Mouse (Mus musculus): ENCODE data around the gene Usp13. TPM values are rescaled to one million over a fixed set of nuclear protein-coding genes. Genes with fewer than 3 reads are reported as not detected.

Gene Usp13
- polyA plus RNA-seq, 1 experiment from 2014 or later, result 5.2 TPM

GRCm38 (mm10) chr3:32965528-32965927, 148.2 kb downstream of the Usp13 start:
- WGBS, result 1% methylated on average over 2 of the region's 2 CpGs
- Histone ChIP-seq H3K4me3 (no peak overlapping the region), H3K27ac (no peak overlapping the region), H3K27me3 (ENCODE audit: low read depth, poor library complexity, severe bottlenecking) (no peaks in the 10 kb centered on the region), H3K9me3 (replicated peaks) (no peaks in the 10 kb centered on the region), H3K4me1 (peaks cover 10% of the 10 kb centered on the region), H3K36me3 (no peaks in the 10 kb centered on the region)
- DNase-seq (ENCODE audit: low spot score), result peak; percentile 42

GRCm38 (mm10) chr3:32968671-32969425, 151.5 kb downstream of the Usp13 start:
- Histone ChIP-seq H3K36me3 (no peaks in the 10 kb centered on the region), H3K4me3 (no peak overlapping the region), H3K27me3 (ENCODE audit: low read depth, poor library complexity, severe bottlenecking) (no peaks in the 10 kb centered on the region), H3K4me1 (no peaks in the 10 kb centered on the region), H3K27ac (no peak overlapping the region), H3K9me3 (replicated peaks) (no peaks in the 10 kb centered on the region)
- DNase-seq (ENCODE audit: low spot score), result no peak
- WGBS, result 94% methylated on average over 1 of the region's 1 CpGs

GRCm38 (mm10) chr3:32970257-32970656, 152.9 kb downstream of the Usp13 start:
- 89% methylated on average over 1 of the region's 1 CpGs for WGBS
- Histone ChIP-seq H3K4me3 (no peak overlapping the region), H3K4me1 (no peaks in the 10 kb centered on the region), H3K9me3 (replicated peaks) (no peaks in the 10 kb centered on the region), H3K36me3 (no peaks in the 10 kb centered on the region), H3K27ac (no peak overlapping the region), H3K27me3 (ENCODE audit: low read depth, poor library complexity, severe bottlenecking) (no peaks in the 10 kb centered on the region)
- DNase-seq (ENCODE audit: low spot score), result no peak

DNA sequence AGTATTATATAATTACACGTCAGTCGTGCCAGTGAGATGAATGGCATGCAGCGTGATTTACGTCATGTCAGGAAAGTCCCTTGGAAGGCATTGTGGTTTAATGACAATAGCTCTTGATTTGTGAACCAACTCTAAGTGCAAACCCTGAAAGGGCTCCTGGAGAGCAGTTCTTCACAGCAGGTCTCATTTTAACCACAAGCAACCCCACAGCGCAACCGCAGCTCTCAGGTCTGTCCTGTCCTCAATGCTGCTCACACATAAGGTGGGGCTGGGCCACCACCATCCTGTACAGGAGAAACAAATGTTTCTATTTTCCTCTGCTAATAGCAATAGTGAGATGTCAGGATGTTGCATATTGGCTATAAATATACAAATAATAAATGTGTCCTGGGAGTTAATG, 161.9 kb downstream of the Usp13 start:
- H3K27ac ChIP-seq, result no peak overlapping the region
- H3K27me3 ChIP-seq (ENCODE audit: low read depth, poor library complexity, severe bottlenecking), result 0 out of 2 replicates have a peak, but pooled peaks cover 8% of the 10 kb centered on the region
- no peak overlapping the region for H3K4me3 ChIP-seq
- H3K36me3 ChIP-seq, result no peaks in the 10 kb centered on the region
- WGBS, result 57% methylated on average over 6 of the region's 6 CpGs
- H3K9me3 ChIP-seq (replicated peaks), result no peaks in the 10 kb centered on the region
- H3K4me1 ChIP-seq, result peaks cover 21% of the 10 kb centered on the region
- DNase-seq (ENCODE audit: low spot score), result no peak

DNA sequence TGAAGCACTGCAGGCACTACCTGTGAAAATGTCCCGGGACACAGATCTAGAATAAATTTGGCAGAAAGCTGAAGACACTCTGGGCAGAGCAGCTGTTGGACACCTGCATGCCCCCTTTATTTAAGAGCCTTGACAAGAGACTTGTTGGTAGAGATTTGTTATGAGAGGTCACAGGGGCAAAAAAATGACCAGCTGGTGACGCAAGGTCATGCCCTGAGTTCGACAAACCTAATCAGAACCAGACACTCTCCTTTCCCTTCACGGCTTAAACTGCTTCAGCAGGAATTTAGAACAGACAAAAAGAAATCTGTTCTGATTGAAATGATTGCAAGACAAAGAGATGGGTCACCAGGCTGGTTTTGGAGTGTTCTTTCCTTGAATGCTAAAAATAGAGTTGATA, 162.6 kb downstream of the Usp13 start:
- no peak overlapping the region for H3K27ac ChIP-seq
- H3K27me3 ChIP-seq (ENCODE audit: low read depth, poor library complexity, severe bottlenecking), result 0 out of 2 replicates have a peak, but pooled peaks cover 8% of the 10 kb centered on the region
- WGBS, result 10% methylated on average over 4 of the region's 4 CpGs
- DNase-seq (ENCODE audit: low spot score), result peak; percentile 38
- no peaks in the 10 kb centered on the region for H3K36me3 ChIP-seq
- no peaks in the 10 kb centered on the region for H3K9me3 ChIP-seq (replicated peaks)
- H3K4me3 ChIP-seq, result no peak overlapping the region
- peaks cover 28% of the 10 kb centered on the region for H3K4me1 ChIP-seq

GRCm38 (mm10) chr3:32985141-32985540, 167.8 kb downstream of the Usp13 start:
- H3K9me3 ChIP-seq (replicated peaks), result no peaks in the 10 kb centered on the region
- WGBS, result 35% methylated on average over 3 of the region's 3 CpGs
- H3K27me3 ChIP-seq (ENCODE audit: low read depth, poor library complexity, severe bottlenecking), result 0 out of 2 replicates have a peak, but pooled peaks cover 8% of the 10 kb centered on the region
- no peak overlapping the region for H3K4me3 ChIP-seq
- H3K27ac ChIP-seq, result no peak overlapping the region
- no peaks in the 10 kb centered on the region for H3K36me3 ChIP-seq
- DNase-seq (ENCODE audit: low spot score), result no peak
- H3K4me1 ChIP-seq, result peaks cover 27% of the 10 kb centered on the region

Other genes starting within 250 kb of the Usp13 start
- 35.1 and 35.9 TPM in 2 replicates for gene Gnb4, start 201.0 kb upstream of the Usp13 start, polyA plus RNA-seq (2016; fragmentation: Nextera tagmentation; extraction: Ambion mirVana)
- gene Actl6a, start 111.2 kb upstream of the Usp13 start, polyA plus RNA-seq (2016; fragmentation: Nextera tagmentation; extraction: Ambion mirVana), result 278 and 295 TPM in 2 replicates
- 254 and 280 TPM in 2 replicates for gene Ndufb5, start 80.6 kb upstream of the Usp13 start, polyA plus RNA-seq (2016; fragmentation: Nextera tagmentation; extraction: Ambion mirVana)
- 35.6 and 41.5 TPM in 2 replicates for gene Mrpl47, start 79.9 kb upstream of the Usp13 start, polyA plus RNA-seq (2016; fragmentation: Nextera tagmentation; extraction: Ambion mirVana)

All from limb, embryonic 10.5 days (tissue).